Mouse (Mus musculus) embryo, embryonic 11.5 days (tissue): ENCODE results near the gene Ssu2.

Experiments
- DNase-seq: peaks from one replicate; pipeline ENCODE4 v3.0.0-alpha.2; 2012; ENCODE audit warnings: low read depth, low spot score

Gene Ssu2

DNA sequence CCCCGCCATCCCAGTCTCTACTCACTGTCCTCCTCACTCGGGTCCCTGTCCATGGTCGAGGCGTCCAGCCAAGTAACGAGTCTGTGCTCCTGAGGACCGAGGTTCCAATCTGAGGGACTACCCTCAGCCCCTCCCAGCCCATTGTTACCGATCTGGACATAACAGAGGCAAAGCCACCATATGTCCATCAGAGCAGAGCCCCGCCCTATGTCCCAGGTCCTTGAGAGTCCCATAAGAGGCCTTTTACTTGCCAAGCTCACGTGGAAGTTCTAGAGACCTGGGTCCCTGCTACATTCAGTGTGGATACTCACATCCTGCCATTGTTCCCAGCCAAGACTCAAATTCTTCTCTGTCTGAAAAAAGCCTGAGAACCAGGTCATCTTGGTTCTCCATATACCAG, at the start of gene Ssu2:
Gene Ssu2, minus strand, starts transcription at position 77 of the 400 bp plus-strand sequence.
- DNase-seq: no peak

DNA sequence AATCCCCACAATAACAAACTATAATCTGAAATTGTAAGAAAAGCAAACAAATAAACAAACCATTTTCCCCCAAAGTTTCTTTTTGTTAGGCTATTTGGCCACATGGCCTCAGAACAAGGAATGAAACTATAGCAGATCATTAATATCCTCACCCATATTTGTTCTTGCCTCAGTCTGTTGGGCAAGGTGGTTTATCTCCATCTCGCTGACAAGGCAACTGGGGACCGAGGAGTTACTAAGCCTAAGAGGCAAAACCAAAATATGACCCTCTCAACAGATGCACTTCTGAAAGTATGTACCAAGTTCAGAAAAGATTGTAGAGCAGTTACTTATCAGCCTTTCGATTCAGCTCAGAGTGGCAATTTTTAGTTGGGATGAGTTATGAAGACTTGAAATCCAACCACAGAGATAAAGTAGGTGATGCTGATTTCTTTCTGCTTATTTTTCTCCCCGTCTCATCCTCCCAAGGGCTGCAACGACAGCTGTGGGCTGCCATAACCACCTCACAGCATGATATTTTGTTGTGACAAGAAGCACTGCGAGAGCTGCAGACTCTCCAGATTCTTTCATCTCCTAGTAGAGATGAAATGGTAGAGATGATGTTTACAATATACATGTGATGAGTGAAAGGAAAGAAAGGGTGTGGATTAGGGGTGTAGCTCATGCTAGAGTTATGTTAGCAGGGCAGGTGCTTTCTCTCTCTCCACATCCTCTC, 38.4 kb upstream of the Ssu2 start:
- no peak for DNase-seq

- DNase-seq: no peak
These were observed 36.1 kb upstream of the Ssu2 start for GRCm38 (mm10) chr6:112423746-112424501.

DNA sequence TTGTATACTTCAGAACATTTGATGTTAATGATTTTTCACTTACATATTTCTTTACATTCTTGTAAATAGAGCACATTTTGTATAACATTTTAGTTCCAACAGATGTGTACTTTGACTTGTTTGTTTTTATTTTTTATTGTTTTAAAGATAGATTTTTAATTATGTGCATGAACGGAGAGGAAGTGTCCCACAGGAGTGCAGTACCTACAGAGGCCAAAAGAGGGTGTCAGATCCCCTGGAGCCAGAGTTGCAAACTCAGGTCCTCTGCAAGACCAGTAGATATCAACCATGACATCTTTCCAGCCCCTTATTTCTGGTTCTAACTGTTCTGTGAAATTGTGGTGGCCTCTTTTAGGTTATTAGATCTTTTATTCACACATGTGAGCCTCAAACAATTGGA, 33.1 kb upstream of the Ssu2 start:
- no peak for DNase-seq

DNA sequence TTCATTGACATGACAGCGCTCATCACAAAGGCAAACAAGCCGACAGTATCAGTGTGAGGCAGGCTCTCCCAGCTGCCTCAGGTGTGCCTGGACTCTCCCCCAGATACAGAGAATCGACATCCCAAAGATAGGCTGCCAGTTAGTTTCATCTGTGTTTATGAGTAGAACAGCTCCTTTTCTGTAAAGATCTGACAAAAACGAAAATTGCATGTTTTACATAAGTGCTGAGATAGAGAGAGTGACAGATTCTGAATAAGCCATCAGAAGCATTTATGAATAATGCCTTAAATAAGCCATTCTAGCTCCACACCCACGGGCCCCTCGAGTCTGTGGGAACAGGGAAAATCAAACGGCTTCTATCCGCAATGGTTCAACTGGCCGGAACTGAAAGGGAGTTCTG, 31.5 kb upstream of the Ssu2 start:
- DNase-seq: no peak

DNA sequence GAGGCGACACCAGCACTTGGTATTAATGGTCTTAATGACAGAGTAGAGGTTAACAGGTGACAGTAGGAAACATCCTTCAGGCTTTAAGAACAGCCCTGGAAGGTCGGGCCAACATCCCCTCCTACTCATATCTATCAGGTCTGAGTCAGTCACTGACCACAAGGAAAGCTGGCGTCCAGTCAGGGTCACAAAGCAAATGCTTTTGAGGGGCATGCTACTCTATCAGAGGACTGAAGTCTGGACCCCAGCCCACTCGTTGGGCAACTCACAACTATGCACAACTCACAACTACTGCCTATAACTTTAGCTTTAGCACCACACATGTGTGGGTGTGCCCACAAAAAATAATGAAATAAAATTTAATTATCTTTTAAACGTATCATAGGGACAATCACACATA, 16.3 kb upstream of the Ssu2 start:
- no peak for DNase-seq

- DNase-seq: no peak
These were observed 14.3 kb upstream of the Ssu2 start for GRCm38 (mm10) chr6:112401953-112402683.

DNA sequence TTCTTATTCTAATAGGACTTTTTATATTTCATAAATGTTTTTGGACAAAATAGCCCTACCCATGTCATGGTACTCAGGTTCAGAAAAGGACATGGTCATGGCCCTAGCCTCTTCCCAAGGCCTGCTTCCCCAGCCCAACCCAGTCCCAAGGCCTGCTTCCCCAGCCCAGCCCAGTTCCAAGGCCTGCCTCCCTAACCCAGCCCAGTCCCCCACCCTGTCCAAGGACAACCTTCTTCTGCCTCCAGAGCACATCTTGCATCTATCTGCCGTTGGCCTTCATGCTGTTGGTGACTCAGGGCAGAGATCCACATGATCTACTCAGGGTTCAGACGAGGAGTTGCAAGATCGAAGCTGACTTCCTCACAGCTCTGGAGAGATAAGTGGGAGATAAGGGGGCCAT, 9.5 kb upstream of the Ssu2 start:
- no peak for DNase-seq

DNA sequence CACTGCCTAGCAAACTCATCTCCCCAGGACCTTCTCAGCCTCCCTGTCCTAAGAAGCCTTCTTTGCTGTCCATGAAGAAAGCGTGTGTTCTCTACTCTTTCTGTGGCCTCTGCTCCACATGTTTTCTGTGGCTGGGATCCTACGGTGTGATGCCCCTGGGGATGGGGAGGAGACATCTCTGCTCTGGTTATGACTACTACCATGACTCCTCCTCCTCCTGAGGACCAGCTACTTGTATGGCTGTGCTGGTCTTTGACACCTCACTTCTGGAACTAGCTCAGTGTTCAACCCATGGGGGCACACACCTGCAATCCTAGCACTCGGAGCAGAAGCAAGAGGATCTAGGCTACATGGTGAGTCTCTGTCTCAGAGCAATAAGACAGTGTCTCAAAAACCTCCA, 8.5 kb upstream of the Ssu2 start:
- no peak for DNase-seq

DNA sequence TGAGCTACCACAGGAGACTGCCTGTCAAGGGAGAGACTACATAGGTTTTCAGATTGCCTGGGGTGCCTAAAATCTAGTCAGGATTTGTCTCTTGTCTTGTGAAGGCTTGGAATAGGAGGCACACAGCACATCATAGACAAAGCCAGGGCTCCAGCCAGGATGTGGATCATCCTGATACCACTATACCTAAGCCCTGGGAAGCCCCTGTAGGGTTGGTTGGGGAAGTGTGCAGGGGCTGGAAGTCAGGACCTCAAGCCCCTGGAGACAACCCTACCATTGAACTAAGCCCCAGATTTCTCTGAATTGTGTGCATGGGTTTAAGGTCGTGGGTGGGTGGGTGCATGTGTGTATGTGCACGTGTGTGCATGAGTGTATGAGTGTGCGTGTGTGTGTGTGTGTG, 562 bp upstream of the Ssu2 start:
- DNase-seq: no peak

GRCm38 (mm10) chr6:112386260-112386659, 1.6 kb downstream of the Ssu2 start:
- no peak for DNase-seq

- DNase-seq: no peak
These were observed 4.7 kb downstream of the Ssu2 start for GRCm38 (mm10) chr6:112382990-112383685.

GRCm38 (mm10) chr6:112379054-112379453, 8.8 kb downstream of the Ssu2 start:
- no peak for DNase-seq

DNA sequence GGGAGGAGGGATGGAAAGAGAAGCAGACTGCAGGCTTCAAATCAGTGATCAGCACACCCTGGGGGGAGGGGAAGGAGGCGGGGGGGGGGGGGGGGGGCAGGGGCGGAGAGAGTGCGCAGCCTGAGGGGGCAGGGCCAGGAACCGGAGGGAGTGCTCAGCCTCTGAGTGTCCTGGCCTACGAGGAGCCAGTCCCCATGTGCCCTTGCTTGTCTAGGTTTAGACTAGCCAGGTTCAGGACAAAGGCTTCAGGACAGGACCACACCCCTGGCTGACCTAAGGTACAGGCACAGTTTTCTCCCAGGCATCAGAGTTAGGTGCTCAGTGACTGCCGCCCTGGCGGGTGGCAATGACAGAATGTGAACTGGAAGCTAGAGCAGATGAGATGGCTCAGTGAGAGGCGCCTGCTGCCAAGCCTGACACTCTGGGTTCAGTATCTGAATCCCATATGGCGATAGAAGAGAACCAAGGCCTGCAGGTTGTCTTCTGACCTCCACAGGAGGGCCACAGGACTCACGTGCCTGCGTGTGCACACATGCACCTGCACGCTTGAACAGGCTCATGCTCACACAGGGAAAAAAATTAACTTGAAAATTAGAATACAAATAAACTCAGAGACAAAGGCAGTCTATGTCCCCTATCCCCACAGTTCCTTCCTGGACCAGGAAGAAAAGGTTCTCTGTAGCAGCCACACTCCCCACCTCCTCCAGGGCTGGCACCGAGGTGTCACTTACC, 12.0 kb downstream of the Ssu2 start:
- DNase-seq: no peak

DNA sequence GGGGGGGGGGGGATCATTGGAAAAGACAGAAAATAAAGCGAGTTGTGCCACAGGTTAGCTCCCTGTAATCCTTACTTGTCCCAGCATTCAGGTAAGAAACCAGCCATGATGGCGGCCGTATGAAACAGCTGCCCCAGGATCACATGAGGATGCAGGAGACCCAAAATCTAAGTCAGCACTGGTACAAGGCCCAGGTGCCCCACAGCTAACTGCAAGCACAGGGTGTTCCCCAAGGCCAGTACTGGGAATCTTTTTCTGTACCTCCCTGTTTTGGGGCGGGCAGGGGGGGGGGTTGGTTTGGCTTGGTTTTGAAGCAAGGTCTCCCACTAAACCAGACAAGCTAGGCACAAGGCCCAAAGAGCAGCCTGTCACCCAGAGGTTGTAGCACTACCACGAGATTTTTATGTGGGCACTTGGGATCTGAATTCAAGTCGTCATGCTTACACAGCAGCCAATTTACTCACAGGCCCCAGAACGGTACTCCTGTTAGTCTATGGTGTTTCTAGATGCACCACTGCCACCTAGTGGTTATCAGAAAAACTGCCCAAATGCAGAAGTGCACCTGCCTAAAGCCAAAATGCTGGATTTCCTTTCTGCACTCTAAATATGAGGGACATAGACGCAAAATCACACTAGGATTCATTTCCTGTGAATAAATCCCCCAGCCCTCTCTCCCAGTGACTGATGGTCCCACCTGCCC, 13.8 kb downstream of the Ssu2 start:
- peak; percentile 30 for DNase-seq

- no peak for DNase-seq
These were observed 22.5 kb downstream of the Ssu2 start for GRCm38 (mm10) chr6:112365294-112365693.

DNA sequence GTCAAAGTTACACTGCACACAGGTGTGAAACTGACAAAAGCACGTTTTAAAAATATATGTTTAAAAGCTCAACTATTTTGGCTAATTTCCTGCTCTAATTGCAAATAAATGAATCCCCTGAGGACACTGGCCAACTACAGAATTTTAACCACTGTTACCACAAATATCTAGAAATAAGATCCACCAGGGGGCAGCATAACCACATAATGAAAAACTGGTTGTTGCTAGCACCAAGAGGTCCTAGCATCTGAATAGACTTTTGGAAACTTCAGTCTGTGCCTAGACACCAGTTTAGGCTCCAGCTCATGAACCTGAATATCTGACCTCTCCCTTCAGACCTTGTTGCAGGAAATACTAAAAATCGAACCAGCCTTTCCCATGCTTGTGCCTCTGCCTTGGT, 23.2 kb downstream of the Ssu2 start:
- DNase-seq: peak; percentile 32

DNA sequence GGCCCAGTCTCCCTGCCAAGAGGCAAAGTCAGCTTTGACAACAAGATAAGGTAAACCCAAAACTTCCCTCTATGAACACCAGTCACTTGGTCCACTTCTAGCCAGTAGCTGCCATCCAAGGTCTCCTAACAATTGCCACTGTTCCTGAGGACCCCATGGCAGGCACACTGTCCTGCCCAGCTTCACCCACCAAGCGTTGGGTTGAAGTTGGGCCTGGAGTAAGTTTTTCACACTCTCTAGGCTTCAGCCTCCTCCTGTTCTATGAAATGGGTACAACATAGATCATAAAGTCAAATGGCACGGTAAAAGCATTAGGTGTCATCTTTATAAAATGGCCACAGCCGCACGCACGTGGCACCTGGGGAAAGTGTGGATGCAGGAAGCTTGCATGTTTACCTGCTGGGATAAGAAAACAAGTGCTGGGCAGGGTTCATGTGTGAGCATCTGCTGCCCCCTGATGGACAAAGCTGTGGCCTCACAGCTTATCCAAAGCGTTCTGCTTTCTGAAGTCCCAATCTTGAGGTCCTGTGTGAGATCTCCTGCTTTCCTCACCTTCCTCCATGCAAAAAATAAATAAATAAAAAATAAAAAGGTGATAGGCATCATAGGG, 25.4 kb downstream of the Ssu2 start:
- peak; percentile 51 for DNase-seq

GRCm38 (mm10) chr6:112360676-112361075, 27.1 kb downstream of the Ssu2 start:
- no peak for DNase-seq

DNA sequence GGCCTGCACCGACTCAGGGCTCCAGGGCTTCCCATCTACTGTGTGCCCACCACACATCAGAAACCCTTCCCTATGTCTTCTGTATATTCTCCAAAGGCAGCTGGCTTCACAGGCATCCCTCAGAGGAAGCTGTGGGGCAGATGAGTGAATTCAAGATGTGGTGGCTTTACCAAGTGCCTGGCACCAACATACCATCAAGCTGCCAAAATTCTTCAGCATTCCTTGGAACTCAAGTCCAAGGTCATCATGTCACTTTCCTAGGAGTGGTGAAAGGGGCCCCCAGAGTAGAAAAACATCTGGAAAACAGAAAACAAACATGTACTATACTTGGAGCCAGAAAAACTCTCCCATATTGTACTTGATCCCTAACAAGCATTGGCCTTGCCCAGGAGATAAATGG, 28.5 kb downstream of the Ssu2 start:
- DNase-seq: no peak
